Mouse (Mus musculus): ENCODE measurements around the gene Ntm. TPM values are rescaled to one million over a fixed set of nuclear protein-coding genes. Genes with fewer than 3 reads are reported as not detected.
A peak's percentile ranks its signal among the peaks of the same experiment; 100 is the strongest.

Ntm gene
- polyA plus RNA-seq, 1 experiment, result 5.4 TPM

DNA sequence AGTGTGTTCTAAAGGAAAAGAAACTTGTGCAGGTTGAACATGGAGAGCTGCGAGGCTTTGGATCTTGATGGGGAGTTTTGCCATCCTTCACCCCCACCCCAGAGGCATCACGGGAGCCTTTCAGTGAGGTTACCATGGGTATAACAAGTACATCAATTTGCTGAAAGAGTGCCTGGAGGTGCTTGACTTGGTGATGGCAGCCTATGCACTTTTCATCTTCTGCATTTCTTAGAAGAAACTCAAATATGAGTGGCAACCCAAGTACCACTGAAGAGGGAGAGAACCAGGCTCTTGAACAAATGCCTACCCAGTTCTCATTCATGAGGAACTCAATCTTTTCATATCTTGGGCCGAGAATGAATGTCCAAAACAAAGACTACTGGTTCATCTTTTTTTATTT lies 186.0 kb downstream of the Ntm start:
- TF ChIP-seq CTCF (IDR thresholded peaks at IDR 0.05; ENCODE audit: control insufficient read depth, insufficient read depth, insufficient replicate concordance, low read depth, low read length), result no peak
- no peak for TF ChIP-seq POLR2A (IDR thresholded peaks at IDR 0.05; ENCODE audit: control insufficient read depth, low read depth, low read length)
- H3K27me3 ChIP-seq (ENCODE audit: control insufficient read depth, insufficient read depth, low read length), result no peaks in the 10 kb centered on the region
- H3K4me3 ChIP-seq (ENCODE audit: control insufficient read depth, low read depth, low read length), result no peak overlapping the region
- peaks cover 2% of the 10 kb centered on the region; the same call in 1 of the 2 replicates for H3K4me1 ChIP-seq (ENCODE audit: control insufficient read depth, insufficient read depth, low read length)
- H3K27ac ChIP-seq (ENCODE audit: control insufficient read depth, insufficient read depth, low read depth, low read length), result no peak overlapping the region
- no peaks in the 10 kb centered on the region for H3K36me3 ChIP-seq (ENCODE audit: control insufficient read depth, insufficient read depth, low read length)

DNA sequence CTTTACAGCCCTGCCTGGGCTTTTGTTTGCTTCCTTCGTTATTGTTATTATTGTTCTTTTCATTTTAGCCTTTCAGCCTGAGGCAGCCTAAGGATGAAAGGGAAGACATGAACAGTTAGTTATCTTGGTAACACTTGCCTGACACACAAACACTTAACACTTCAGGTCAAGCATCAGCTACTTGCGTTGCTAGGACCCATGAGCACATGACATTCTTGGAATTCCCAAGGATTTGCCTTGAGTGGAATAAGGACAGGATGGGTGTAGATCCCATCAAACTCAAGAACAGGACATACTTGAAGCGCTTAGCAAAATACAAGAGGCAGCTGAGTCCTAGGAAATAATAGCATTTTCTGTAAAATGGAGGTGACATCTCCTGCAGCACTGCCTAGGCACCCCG lies 186.4 kb downstream of the Ntm start:
- Histone ChIP-seq H3K27me3 (ENCODE audit: control insufficient read depth, insufficient read depth, low read length) (no peaks in the 10 kb centered on the region), H3K4me3 (ENCODE audit: control insufficient read depth, low read depth, low read length) (no peak overlapping the region), H3K36me3 (ENCODE audit: control insufficient read depth, insufficient read depth, low read length) (no peaks in the 10 kb centered on the region), H3K4me1 (ENCODE audit: control insufficient read depth, insufficient read depth, low read length) (peaks cover 2% of the 10 kb centered on the region; the same call in 1 of the 2 replicates), H3K27ac (ENCODE audit: control insufficient read depth, insufficient read depth, low read depth, low read length) (no peak overlapping the region)
- no peak for TF ChIP-seq CTCF (IDR thresholded peaks at IDR 0.05; ENCODE audit: control insufficient read depth, insufficient read depth, insufficient replicate concordance, low read depth, low read length)
- TF ChIP-seq POLR2A (IDR thresholded peaks at IDR 0.05; ENCODE audit: control insufficient read depth, low read depth, low read length), result no peak

DNA sequence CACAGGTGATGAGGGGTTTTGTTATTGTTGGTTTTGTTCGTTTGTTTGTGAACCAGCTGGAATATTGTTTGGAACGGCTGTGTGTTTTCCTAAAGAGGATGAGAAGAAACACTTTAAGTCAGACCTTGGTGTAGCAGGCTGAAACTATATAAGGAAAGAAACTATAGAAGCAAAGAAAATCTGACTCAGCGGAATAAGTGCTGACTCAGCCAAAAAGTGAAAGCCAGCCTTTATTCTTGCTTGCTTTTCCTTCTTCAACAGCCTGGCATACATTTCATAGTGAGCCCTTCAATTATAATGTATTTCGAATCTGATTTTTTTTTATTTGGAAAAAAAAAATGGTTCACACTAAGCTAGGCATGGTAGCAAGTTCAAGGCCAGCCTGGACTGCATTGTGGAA lies 186.9 kb downstream of the Ntm start:
- Histone ChIP-seq H3K27ac (ENCODE audit: control insufficient read depth, insufficient read depth, low read depth, low read length) (no peak overlapping the region), H3K4me1 (ENCODE audit: control insufficient read depth, insufficient read depth, low read length) (peaks cover 3% of the 10 kb centered on the region), H3K27me3 (ENCODE audit: control insufficient read depth, insufficient read depth, low read length) (no peaks in the 10 kb centered on the region), H3K4me3 (ENCODE audit: control insufficient read depth, low read depth, low read length) (no peak overlapping the region), H3K36me3 (ENCODE audit: control insufficient read depth, insufficient read depth, low read length) (no peaks in the 10 kb centered on the region)
- TF ChIP-seq CTCF (IDR thresholded peaks at IDR 0.05; ENCODE audit: control insufficient read depth, insufficient read depth, insufficient replicate concordance, low read depth, low read length) (no peak), POLR2A (IDR thresholded peaks at IDR 0.05; ENCODE audit: control insufficient read depth, low read depth, low read length) (no peak)

DNA sequence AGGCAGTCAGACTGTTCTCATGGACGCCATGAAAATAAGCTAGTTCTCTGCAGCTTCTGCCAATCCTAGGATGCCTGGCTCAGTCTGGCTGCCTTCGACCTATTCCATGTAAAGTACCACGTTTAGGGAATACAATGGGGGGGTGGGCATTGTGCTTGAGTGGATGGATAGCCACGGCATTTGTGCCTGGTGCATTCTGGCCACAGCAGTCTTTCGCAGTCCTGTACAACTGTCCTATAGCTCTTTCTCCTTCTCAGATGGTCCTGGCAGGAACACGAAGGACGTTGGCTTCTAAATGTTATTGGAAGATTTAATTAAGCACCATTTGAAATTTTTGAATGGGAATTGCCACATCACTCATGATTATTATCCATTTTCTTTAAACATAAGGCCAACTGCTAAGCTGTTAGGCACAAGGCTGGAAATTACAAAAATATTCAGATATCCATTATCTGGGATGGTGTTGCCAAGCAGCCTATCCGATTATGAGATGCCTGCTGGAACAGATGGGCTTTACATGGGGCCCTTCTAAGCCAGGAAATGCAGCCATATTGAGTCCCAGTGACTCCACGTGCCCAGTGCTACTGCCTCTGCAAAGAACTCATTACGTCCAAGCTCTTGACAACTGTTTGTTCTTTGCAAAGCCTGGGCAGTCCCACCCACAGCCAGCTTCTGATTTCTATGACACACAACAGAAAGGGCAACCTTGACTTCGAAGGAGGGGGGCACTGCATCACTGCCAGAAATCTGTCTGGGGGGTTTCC lies 190.1 kb downstream of the Ntm start:
- no peaks in the 10 kb centered on the region for H3K27me3 ChIP-seq (ENCODE audit: control insufficient read depth, insufficient read depth, low read length)

DNA sequence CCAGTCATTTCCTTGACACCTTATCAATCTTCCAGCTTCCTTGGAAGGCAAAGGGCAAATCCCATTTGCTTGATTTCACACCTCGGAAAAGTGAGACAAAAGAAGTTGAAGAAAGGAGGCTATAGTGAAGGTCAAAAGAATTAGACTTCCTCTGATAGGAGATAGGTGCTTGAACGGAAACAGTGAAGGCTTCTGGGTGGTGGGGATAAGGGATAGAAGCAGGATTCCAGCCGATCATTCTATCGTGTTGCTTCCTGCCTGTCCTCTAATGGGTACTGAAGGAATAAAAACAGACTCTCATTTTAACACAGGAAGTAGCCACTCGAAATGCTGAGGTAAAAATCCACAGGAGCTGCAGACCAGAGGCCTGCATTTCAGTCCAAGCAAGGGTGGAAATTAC lies 191.1 kb downstream of the Ntm start:
- Histone ChIP-seq H3K36me3 (ENCODE audit: control insufficient read depth, insufficient read depth, low read length) (no peaks in the 10 kb centered on the region), H3K27ac (ENCODE audit: control insufficient read depth, insufficient read depth, low read depth, low read length) (no peak overlapping the region), H3K4me3 (ENCODE audit: control insufficient read depth, low read depth, low read length) (no peak overlapping the region), H3K27me3 (ENCODE audit: control insufficient read depth, insufficient read depth, low read length) (no peaks in the 10 kb centered on the region), H3K4me1 (ENCODE audit: control insufficient read depth, insufficient read depth, low read length) (peaks cover 6% of the 10 kb centered on the region)
- no peak for TF ChIP-seq CTCF (IDR thresholded peaks at IDR 0.05; ENCODE audit: control insufficient read depth, insufficient read depth, insufficient replicate concordance, low read depth, low read length)
- TF ChIP-seq POLR2A (IDR thresholded peaks at IDR 0.05; ENCODE audit: control insufficient read depth, low read depth, low read length), result no peak

More for the DNA sequence above, 190.1 kb downstream of the Ntm start:
- peaks cover 6% of the 10 kb centered on the region for H3K4me1 ChIP-seq (ENCODE audit: control insufficient read depth, insufficient read depth, low read length)
- no peaks in the 10 kb centered on the region for H3K36me3 ChIP-seq (ENCODE audit: control insufficient read depth, insufficient read depth, low read length)
- TF ChIP-seq POLR2A (IDR thresholded peaks at IDR 0.05; ENCODE audit: control insufficient read depth, low read depth, low read length) (no peak), CTCF (IDR thresholded peaks at IDR 0.05; ENCODE audit: control insufficient read depth, insufficient read depth, insufficient replicate concordance, low read depth, low read length) (no peak)
- H3K27ac ChIP-seq (ENCODE audit: control insufficient read depth, insufficient read depth, low read depth, low read length), result no peak overlapping the region
- H3K4me3 ChIP-seq (ENCODE audit: control insufficient read depth, low read depth, low read length), result no peak overlapping the region

DNA sequence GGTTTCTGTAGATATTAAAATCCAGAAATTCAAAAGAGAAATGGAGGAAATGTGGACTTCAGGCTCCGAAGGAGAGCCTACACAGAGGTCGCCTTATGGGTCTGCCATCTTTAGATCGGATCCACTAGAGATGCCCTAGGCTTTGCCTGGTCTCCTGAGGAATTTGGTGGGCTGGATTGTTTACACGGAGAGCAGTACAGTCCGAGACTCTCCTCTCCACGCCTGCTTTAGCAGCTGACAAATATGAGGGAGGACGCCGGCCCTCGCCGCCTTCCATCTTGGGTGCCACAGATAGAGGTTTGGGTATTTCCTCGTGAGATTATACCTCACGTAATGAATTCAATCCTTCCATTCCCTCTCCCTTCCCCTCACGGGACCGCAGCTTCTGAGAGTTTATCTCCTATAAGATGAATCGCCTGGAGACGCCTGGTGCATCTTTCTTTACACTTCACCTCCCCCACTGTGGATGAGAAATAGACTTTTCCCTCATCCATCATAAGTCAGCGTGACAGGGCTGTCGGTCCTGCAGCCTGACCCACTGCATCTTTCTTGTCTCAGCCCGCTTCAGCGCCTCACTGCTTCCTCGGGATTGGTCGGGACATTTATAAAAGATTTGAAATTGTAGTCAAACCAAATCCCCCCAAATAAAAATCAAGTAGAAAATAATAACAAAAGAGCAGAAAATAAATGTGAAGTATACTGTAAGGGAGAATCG lies 191.7 kb downstream of the Ntm start:
- no peaks in the 10 kb centered on the region for H3K27me3 ChIP-seq (ENCODE audit: control insufficient read depth, insufficient read depth, low read length)
- H3K4me3 ChIP-seq (ENCODE audit: control insufficient read depth, low read depth, low read length), result peak overlapping the region; percentile 55
- TF ChIP-seq POLR2A (IDR thresholded peaks at IDR 0.05; ENCODE audit: control insufficient read depth, low read depth, low read length), result no peak
- TF ChIP-seq CTCF (IDR thresholded peaks at IDR 0.05; ENCODE audit: control insufficient read depth, insufficient read depth, insufficient replicate concordance, low read depth, low read length), result no peak
- H3K27ac ChIP-seq (ENCODE audit: control insufficient read depth, insufficient read depth, low read depth, low read length), result no peak overlapping the region
- peaks cover 6% of the 10 kb centered on the region for H3K4me1 ChIP-seq (ENCODE audit: control insufficient read depth, insufficient read depth, low read length)
- no peaks in the 10 kb centered on the region for H3K36me3 ChIP-seq (ENCODE audit: control insufficient read depth, insufficient read depth, low read length)

DNA sequence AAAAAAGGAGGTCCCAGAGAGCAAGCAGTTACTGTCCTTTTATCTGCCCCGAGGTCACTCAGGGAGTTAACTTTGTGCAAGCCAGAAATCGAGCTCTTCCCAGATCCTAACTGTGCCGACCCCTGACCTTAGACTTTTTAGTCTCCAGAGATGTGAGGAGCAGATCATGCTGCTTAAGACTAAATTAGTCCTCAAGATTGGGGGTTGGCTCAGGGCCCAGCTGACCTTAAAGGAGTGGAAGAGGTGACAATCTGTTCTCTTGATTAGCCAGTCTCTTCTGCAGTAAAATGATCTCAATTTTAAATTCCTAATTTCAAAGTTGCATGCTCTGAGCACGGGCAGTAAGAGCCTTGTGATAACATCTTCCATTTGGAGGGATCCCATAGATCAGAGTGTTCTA lies 193.6 kb downstream of the Ntm start:
- TF ChIP-seq CTCF (IDR thresholded peaks at IDR 0.05; ENCODE audit: control insufficient read depth, insufficient read depth, insufficient replicate concordance, low read depth, low read length) (no peak), POLR2A (IDR thresholded peaks at IDR 0.05; ENCODE audit: control insufficient read depth, low read depth, low read length) (no peak)
- Histone ChIP-seq H3K36me3 (ENCODE audit: control insufficient read depth, insufficient read depth, low read length) (no peaks in the 10 kb centered on the region), H3K27ac (ENCODE audit: control insufficient read depth, insufficient read depth, low read depth, low read length) (no peak overlapping the region), H3K27me3 (ENCODE audit: control insufficient read depth, insufficient read depth, low read length) (no peaks in the 10 kb centered on the region), H3K4me1 (ENCODE audit: control insufficient read depth, insufficient read depth, low read length) (peaks cover 4% of the 10 kb centered on the region), H3K4me3 (ENCODE audit: control insufficient read depth, low read depth, low read length) (no peak overlapping the region)
